Mouse (Mus musculus): ENCODE measurements around the gene Dohh. TPM values are rescaled to one million over a fixed set of nuclear protein-coding genes. Genes with fewer than 3 reads are reported as not detected.

The Dohh gene
- polyA plus RNA-seq, 1 experiment = 123 TPM

DNA sequence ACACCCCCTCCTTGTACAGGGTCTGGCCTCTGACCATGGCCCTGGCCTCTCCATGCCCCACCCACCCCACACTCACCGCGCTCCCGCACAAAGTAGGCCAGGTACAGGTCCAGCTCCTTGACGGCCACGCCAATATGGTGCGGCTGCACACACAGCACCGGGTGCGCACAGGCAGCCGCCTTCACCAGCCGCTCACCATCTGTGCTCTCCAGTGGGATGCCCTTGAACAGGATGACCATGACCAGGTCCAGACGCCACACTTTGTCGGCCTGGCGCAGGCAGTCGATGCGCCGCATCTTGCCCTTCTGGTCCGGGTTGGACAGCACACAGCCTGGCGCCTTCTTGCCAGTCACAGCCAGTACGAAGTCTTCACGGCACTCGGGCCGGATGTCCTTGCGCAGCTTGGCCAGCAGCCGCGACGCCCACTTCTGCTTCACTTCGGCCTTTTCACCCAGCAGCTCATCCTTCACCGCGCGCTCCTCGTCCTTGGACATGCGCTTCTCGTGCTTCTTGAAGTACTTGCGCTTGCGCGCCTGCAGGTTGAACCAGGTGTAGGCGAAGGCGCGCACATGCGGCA lies 36.1 kb downstream of the Dohh start:
- no peak for DNase-seq
- H3K4me1 ChIP-seq (replicated peaks; ENCODE audit: control insufficient read depth, insufficient read depth, low read length) = no peaks in the 10 kb centered on the region; the same call in 1 of the 2 replicates
- no peaks in the 10 kb centered on the region for H3K27me3 ChIP-seq (ENCODE audit: control insufficient read depth, insufficient read depth, low read length)
- H3K4me3 ChIP-seq (ENCODE audit: control insufficient read depth, insufficient read depth, low read length) = no peak overlapping the region
- TF ChIP-seq CTCF (IDR thresholded peaks at IDR 0.05; ENCODE audit: borderline replicate concordance, control insufficient read depth, extremely low read depth, insufficient read depth, low read length, poor library complexity) (no peak), POLR2A (IDR thresholded peaks at IDR 0.05; ENCODE audit: control insufficient read depth, extremely low read depth, insufficient read depth, low read length, poor library complexity) (no peak)
- no peak overlapping the region for H3K27ac ChIP-seq (ENCODE audit: control insufficient read depth, insufficient read depth, low read length)
- no peaks in the 10 kb centered on the region for H3K36me3 ChIP-seq (ENCODE audit: control insufficient read depth, insufficient read depth, low read length)
- 97% methylated on average over 40 of the region's 40 CpGs for WGBS

DNA sequence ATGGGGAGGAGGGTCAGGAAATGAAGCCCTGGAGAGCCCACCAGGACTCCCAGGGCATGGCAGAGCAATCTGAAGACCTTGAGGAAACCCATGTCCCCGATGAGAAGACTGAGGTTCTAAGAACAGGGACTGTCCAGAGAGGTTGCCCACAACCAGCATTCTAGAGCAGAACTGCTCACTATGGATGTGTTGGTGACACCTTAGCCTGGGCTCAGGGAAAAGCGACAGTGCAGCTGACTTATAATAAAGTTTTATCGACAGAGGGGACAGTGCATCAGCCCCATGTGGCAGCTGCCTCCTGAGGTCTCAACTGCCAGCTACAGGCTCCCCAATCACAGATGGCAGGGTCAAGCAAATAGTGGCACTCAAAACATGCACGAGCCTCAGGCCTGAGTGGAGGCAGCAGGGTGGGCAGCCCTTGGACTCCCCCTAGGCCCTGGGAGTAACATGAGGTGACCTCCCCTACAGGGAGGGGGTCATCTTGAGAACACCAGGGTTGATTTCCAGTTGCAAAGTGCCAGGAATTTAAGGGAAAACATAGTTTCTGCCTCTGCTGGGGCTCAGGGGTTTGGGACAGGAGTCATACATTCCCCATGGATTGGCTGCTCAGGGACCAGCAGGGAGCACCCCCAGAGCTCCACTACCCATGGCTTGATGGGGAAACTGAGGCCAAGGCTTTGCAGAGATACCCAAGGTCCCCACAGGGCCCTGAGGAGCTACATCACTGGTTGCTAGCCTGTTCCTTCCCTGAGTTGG lies 37.0 kb downstream of the Dohh start:
- 86% methylated on average over 4 of the region's 4 CpGs for WGBS
- Histone ChIP-seq H3K27me3 (ENCODE audit: control insufficient read depth, insufficient read depth, low read length) (no peaks in the 10 kb centered on the region), H3K36me3 (ENCODE audit: control insufficient read depth, insufficient read depth, low read length) (no peaks in the 10 kb centered on the region), H3K27ac (ENCODE audit: control insufficient read depth, insufficient read depth, low read length) (no peak overlapping the region), H3K4me3 (ENCODE audit: control insufficient read depth, insufficient read depth, low read length) (no peak overlapping the region), H3K4me1 (replicated peaks; ENCODE audit: control insufficient read depth, insufficient read depth, low read length) (peaks cover 4% of the 10 kb centered on the region; the same call in 1 of the 2 replicates)
- no peak for DNase-seq
- no peak for TF ChIP-seq POLR2A (IDR thresholded peaks at IDR 0.05; ENCODE audit: control insufficient read depth, extremely low read depth, insufficient read depth, low read length, poor library complexity)
- no peak for TF ChIP-seq CTCF (IDR thresholded peaks at IDR 0.05; ENCODE audit: borderline replicate concordance, control insufficient read depth, extremely low read depth, insufficient read depth, low read length, poor library complexity)

DNA sequence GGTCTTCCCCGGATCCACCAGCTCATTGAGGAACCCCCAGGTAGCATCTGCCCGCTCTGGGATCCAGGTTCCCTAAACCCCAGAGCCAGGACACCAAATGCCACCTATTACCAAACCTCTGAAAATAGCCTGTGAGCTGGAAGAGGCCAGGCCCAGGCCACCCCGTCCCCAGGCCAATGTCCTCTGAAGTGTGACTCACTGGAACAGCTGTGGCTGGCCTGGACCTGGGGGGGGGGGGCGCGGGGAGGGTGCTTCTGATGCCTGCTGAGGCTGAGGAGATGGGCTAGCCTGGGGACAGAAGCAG lies 37.5 kb downstream of the Dohh start:
- Histone ChIP-seq H3K4me1 (replicated peaks; ENCODE audit: control insufficient read depth, insufficient read depth, low read length) (peaks cover 10% of the 10 kb centered on the region), H3K4me3 (ENCODE audit: control insufficient read depth, insufficient read depth, low read length) (no peak overlapping the region), H3K36me3 (ENCODE audit: control insufficient read depth, insufficient read depth, low read length) (no peaks in the 10 kb centered on the region), H3K27ac (ENCODE audit: control insufficient read depth, insufficient read depth, low read length) (no peak overlapping the region), H3K27me3 (ENCODE audit: control insufficient read depth, insufficient read depth, low read length) (peaks cover 2% of the 10 kb centered on the region; the same call in 1 of the 2 replicates)
- WGBS = 91% methylated on average over 5 of the region's 5 CpGs
- TF ChIP-seq POLR2A (IDR thresholded peaks at IDR 0.05; ENCODE audit: control insufficient read depth, extremely low read depth, insufficient read depth, low read length, poor library complexity) (no peak), CTCF (IDR thresholded peaks at IDR 0.05; ENCODE audit: borderline replicate concordance, control insufficient read depth, extremely low read depth, insufficient read depth, low read length, poor library complexity) (no peak)
- no peak for DNase-seq

DNA sequence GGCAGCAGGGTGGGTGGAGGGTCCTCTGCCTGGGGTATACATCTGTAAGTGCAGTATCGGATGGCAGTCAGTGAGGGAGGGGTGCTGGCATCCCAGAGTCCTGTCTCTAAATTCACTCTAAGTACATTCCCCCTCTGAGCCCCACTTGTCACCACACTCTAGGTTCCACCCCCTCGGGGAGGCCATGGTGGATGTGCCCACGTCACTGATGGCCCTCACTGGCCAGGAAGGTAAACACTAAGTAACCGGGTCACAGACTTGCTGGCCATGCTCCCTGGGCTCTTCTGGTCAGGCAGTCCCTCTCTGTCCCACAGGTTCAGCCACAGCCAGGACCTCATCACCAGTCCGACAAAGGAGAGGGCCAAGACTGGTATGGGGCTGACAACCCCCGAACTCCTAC lies 38.0 kb downstream of the Dohh start:
- Histone ChIP-seq H3K27ac (ENCODE audit: control insufficient read depth, insufficient read depth, low read length) (no peak overlapping the region), H3K4me3 (ENCODE audit: control insufficient read depth, insufficient read depth, low read length) (no peak overlapping the region), H3K4me1 (replicated peaks; ENCODE audit: control insufficient read depth, insufficient read depth, low read length) (peaks cover 11% of the 10 kb centered on the region), H3K27me3 (ENCODE audit: control insufficient read depth, insufficient read depth, low read length) (peaks cover 3% of the 10 kb centered on the region; the same call in 1 of the 2 replicates), H3K36me3 (ENCODE audit: control insufficient read depth, insufficient read depth, low read length) (no peaks in the 10 kb centered on the region)
- no peak for TF ChIP-seq CTCF (IDR thresholded peaks at IDR 0.05; ENCODE audit: borderline replicate concordance, control insufficient read depth, extremely low read depth, insufficient read depth, low read length, poor library complexity)
- no peak for TF ChIP-seq POLR2A (IDR thresholded peaks at IDR 0.05; ENCODE audit: control insufficient read depth, extremely low read depth, insufficient read depth, low read length, poor library complexity)
- no peak for DNase-seq
- 94% methylated on average over 6 of the region's 6 CpGs for WGBS

DNA sequence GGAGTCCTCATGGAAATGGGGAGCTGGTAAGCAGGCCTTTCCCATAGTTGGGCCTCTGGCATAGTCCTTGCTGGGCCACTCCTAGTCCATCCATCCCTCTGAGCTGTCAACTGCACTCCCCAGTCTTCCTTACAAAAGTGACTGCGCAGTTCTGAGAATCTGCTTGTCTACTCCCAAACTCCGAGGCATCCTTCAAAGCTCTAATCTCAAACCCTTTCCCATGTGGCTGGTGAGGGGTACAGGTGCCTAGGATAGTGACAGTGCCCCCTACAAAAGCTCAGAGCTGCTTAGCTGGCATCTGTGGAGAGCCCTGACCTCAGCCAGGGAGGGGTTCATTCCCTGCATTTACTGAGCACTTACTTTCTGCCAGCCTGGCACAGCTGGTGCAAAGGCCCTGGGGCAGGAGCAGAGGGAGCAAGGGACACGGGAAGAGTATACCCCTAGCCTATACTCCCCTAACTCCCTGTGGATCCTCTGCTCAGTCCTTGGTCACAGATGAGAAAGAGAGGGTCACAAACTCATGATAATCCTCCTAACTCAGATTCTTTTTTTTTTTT lies 38.5 kb downstream of the Dohh start:
- H3K4me1 ChIP-seq (replicated peaks; ENCODE audit: control insufficient read depth, insufficient read depth, low read length) = peaks cover 11% of the 10 kb centered on the region
- H3K4me3 ChIP-seq (ENCODE audit: control insufficient read depth, insufficient read depth, low read length) = no peak overlapping the region
- H3K27me3 ChIP-seq (ENCODE audit: control insufficient read depth, insufficient read depth, low read length) = peaks cover 3% of the 10 kb centered on the region; the same call in 1 of the 2 replicates
- no peaks in the 10 kb centered on the region for H3K36me3 ChIP-seq (ENCODE audit: control insufficient read depth, insufficient read depth, low read length)
- no peak for DNase-seq
- no peak overlapping the region for H3K27ac ChIP-seq (ENCODE audit: control insufficient read depth, insufficient read depth, low read length)
- no peak for TF ChIP-seq POLR2A (IDR thresholded peaks at IDR 0.05; ENCODE audit: control insufficient read depth, extremely low read depth, insufficient read depth, low read length, poor library complexity)
- TF ChIP-seq CTCF (IDR thresholded peaks at IDR 0.05; ENCODE audit: borderline replicate concordance, control insufficient read depth, extremely low read depth, insufficient read depth, low read length, poor library complexity) = no peak
- WGBS = 89% methylated on average over 3 of the region's 3 CpGs

DNA sequence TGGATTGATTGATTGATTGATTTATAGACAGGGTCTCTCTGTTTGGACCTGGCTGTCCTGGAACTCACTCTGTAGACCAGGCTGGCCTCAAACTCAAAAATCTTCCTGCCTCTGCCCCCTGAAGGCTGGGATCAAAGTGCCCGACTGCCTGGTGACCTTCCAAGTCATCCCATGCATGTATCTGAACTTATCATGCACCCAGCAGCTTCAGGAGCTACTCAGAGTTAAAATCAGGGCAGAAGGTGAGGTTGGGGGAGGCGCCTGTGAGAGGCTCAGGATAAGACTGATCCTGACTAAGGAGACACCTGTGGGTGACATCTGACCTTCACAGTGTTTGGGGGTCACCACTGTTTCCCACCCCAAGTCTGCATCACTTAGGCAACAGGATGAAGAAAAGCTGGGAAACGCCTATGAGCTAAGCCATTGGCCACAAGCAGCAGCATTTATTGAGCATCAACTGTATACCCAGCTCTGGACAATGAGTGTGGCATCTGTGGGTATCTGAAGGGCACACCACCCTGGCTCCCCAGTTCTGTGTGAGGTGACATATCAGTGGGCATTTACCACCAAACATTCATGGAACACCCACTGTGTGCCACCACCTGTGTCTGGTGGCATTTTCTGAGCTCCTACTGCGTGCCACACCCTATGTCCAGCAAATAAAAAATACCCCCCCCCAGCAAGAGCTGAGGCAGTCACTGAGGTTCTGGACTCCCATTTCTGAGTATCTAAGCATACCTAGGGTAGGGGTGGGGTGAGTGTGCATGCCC lies 39.4 kb downstream of the Dohh start:
- Histone ChIP-seq H3K36me3 (ENCODE audit: control insufficient read depth, insufficient read depth, low read length) (no peaks in the 10 kb centered on the region), H3K4me3 (ENCODE audit: control insufficient read depth, insufficient read depth, low read length) (no peak overlapping the region), H3K4me1 (replicated peaks; ENCODE audit: control insufficient read depth, insufficient read depth, low read length) (peaks cover 11% of the 10 kb centered on the region), H3K27me3 (ENCODE audit: control insufficient read depth, insufficient read depth, low read length) (peaks cover 3% of the 10 kb centered on the region; the same call in 1 of the 2 replicates), H3K27ac (ENCODE audit: control insufficient read depth, insufficient read depth, low read length) (no peak overlapping the region)
- TF ChIP-seq CTCF (IDR thresholded peaks at IDR 0.05; ENCODE audit: borderline replicate concordance, control insufficient read depth, extremely low read depth, insufficient read depth, low read length, poor library complexity) = no peak
- TF ChIP-seq POLR2A (IDR thresholded peaks at IDR 0.05; ENCODE audit: control insufficient read depth, extremely low read depth, insufficient read depth, low read length, poor library complexity) = no peak
- DNase-seq = no peak
- 92% methylated on average over 4 of the region's 4 CpGs for WGBS

All from thymus, adult 2 months (tissue).